Mouse (Mus musculus): ENCODE results near the gene Brap. TPM values are rescaled to one million over a fixed set of nuclear protein-coding genes. Genes with fewer than 3 reads are reported as not detected.
"Not testable (repeated sequence)": the region's sequence is repeated elsewhere in the genome, so short reads cannot be mapped to it uniquely, and the experiment has no call there.

The Brap gene
- total RNA-seq (2021), result 10 to 100 TPM; 45.3 to 47.4 TPM

DNA sequence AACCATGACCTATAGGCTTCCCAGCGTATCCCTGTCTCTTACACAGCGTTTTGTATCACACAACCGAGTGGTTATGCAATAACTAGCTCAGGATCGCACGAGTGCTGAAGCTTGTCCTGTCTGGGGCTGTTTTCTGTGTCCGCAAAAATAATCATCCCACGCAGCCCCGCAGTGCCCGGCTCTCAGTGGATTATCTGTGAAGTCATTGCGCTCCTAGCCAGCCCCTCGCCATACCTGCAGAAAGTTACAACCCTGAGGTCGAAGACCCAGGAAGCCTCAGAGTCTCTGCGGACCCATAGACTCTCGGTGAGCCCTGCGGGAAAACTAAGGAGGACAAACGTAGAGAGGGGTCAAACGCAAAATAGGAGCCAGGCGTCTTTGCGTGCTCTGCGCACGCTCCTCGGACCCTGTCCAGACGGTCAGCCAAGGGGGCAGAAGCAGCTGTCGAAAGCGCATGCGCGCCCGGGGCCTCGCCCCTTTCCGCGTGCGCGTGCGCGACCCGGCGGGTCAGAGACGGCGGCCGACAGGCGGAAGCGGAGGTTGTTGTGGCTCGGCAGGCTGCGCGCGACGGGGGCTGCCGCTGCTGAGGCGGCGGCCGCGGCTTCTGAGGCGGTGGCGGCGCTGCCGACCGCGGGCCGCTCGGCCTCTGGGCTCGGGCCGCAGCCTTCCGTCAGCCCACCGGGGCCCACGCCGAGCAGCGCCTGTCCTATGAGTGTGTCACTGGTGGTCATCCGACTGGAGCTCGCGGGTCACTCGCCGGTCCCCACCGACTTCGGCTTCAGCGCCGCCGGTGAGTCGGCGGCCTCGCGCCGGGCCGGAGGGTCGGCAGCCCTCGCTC lies at the start of gene Brap, which contains the start of gene Acad10:
Brap (plus strand) TSS at position 505 of the 838 bp plus-strand sequence.
Acad10 (minus strand) TSS at position 456 of the 838 bp plus-strand sequence.
- intact Hi-C loops (cut with DNase I), result no loop called here
- peak; percentile 97 for DNase-seq

DNA sequence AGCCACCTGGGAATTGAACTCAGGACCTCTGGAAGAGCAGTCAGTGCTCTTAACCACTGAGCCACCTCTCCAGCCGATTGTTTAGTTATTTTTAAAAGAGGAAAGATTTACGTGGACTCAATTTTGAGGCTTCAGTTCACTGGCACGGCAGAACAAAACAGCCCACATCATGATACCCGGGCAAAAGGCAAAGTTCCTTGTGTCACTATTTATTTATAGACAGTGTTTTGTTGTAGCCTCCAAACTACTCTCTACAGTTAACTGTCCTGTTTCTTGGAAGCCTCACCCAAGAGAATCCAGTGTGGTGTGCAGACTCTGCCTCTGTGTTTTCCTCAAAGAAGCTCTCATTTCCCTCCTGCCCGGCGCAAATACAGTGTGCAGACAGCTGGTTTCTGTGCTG lies 48.3 kb upstream of the Brap start:
- no peak for DNase-seq
- intact Hi-C loops (cut with DNase I), result no loop called here

DNA sequence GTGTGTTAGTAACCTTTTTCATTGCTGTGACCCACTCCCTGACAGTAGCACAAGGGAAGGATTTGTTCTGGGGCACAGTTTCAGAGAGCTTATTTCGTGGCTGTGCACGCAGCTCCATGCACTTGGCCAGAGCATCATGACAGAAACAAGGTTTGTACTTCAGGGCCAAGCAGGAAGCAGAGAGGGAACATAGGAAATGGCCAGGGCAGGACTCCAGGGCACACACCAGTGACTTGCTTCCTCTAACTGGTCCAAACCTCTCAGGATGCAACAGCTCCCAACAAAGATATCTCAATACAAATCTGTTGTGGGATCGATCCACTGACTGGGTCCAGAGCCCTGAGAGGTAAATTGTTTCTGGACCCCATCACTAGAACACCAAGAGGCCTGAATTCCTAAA lies 45.4 kb upstream of the Brap start:
- DNase-seq; intact Hi-C loops (cut with DNase I): not testable (repeated sequence)

DNA sequence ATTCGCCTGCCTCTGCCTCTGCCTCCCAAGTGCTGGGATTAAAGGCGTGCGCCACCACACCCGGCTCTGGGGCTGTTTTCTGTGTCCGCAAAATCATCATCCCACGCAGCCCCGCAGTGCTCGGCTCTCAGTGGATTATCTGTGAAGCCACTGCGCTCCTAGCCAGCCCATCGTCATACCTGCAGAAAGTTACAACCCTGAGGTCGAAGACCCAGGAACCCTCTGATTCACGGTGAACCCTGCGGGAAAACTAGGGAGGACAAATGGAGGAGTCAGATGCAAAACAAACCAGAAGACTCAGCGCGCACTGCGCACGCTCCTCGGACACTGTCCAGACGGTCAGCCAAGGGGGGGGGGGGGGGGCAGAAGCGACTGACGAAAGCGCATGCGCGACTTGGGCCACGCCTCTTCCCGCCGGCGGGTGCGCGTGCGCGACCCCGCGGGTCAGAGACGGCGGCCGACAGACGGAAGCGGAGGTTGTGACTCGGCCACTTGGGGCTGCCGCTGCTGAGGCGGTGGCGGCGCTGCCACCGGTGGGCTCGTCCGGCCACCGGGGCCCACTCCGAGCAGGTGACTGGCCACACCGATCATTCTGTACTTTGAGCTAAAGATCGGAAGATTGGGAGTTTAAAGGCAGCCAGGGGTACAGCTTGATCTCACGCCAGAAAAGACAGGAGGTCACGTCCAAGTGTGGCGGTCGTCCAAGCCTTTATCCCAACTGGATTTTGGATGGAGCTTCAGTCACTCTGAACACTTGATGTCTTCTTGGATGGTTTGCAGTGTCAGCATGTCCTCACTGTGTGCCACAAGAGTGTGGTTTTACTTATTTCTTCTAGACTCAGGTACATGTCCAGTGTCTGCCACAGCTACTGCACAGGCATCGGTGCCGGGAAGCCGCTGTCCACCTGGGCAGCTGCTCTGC lies 41.5 kb upstream of the Brap start, which contains the start of gene Acad12:
Acad12 (minus strand) TSS at position 347 of the 922 bp plus-strand sequence.
- DNase-seq, result peak; percentile 89
- intact Hi-C loops (cut with DNase I), result no loop called here

DNA sequence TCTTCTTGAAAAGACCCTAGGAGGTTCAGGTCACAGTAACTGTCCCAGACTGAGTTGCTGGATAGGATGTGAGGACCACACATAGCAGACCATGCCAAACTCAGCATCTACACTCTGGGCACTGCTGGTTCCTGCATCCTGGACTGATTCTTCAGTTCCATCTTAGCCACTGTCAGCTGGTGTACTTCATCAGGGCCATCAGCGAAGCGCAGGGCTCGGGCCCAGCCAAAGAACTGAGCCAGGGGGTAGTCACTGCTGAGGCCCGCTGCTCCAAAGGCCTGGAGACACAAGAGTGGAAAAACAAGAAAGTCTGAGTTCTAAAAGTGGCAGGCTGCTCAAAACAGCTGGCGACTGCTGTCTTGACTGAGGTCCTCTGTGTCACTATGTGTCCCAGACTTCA lies 39.3 kb upstream of the Brap start:
- no peak for DNase-seq
- intact Hi-C loops (cut with DNase I), result loop anchor here (2.0 kb wide), 1 partner anchor 56 kb away; no protein-coding TSS in a partner anchor

DNA sequence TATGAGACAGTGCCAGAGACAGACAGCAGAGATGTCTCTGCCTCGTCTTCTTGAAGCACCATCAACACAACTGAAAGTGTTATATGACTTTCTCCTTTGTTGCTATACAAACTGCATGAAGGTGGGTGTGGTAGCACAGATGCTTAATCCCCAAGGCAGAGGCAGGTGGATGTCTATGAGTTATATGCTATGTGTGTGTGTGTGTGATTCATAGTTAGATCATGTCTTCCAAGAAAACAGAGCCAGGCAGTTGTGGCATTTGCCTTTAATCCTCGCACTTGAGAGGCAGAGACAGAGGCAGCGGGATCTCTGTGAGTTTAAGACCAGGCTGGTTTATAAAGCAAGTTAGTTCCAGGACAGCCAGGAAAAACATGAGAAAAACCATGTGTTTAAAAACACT lies 37.1 kb upstream of the Brap start:
- intact Hi-C loops (cut with DNase I), result no loop called here
- DNase-seq, result no peak

DNA sequence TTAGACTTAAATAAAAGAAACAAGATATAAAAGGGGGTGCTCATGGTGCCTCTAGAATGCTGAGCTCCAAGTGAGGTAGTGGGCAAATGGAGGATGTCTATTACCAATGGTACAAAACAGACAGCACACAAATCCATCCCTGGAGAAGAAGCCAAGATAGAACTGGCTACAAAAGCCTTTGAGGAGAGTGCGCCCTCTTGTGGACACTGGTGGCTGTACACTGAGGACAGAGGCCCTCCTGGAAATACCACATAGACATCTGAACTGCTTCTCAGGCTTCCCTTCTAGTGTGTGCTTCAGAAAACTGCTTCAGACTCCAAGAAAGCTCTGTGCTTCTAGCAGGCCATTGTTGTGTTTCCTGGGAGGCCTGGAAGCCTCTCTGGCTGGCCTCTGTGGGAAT lies 32.5 kb upstream of the Brap start:
- intact Hi-C loops (cut with DNase I), result no loop called here
- DNase-seq, result peak; percentile 81

DNA sequence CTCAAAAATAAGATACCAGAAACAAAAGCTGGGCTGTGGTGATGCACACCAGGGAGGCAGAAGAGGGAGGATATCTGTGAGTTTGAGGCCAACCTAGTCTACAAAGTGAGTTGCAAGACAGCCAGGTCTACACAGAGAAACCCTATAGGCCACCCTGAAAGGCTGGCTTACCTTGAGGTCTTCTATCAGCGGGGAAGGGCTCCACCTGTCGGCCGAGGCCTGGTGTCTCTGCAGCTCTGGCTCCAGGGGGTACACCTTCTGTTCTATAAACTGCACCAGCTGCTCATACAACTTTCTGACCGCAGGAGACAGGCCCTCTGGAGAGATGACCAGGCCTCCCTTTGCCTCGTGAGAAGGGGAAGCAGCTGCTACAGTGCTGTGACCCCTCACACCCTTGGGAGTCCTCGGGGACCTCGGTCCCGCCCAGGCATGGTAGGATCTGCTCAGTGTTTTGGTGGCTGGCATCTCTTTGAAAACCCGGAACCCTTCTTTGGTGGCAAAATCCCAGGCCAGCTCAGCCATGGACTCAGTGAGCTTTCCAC lies 29.2 kb upstream of the Brap start:
- intact Hi-C loops (cut with DNase I), result not testable (repeated sequence)
- peak; percentile 15 for DNase-seq

DNA sequence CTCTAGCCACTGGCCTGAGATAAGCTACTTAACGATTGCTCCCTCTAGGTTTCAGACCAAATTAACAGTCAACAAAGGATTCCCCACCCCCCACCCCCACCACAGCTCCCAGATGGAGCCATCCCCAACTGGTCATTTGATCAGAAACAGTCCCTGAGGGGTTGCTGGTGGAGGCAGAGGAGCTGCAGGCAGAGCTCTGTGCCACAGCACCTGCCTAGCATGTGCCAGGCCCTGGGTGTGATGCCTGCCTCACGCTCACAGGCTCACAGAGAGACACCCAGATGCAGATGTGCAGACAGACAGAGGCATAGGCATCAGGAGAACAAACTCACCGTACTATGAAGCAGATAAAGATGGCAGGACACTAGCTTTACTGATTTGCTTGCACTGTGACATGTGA lies 27.6 kb upstream of the Brap start:
- intact Hi-C loops (cut with DNase I), result no loop called here
- DNase-seq, result no peak

DNA sequence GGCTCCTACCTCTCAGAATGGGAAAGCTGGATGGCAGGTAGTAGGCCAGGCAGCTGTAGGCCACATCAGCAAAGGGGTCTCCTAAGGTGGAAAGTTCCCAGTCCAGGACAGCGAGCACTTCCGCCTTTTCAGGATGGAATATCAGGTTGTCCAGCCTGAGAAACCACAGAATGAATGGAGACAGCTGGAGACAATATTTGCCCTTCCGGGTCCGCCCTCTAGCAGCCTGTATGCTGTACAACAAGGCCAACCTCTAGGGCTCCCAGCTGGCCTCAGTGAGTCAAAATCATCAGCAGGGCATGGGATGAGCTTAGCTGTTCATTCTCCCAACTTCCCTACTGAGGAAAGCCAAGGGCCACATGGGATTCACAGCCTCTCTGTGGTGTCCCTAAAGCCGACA lies 25.7 kb upstream of the Brap start:
- intact Hi-C loops (cut with DNase I), result no loop called here

DNA sequence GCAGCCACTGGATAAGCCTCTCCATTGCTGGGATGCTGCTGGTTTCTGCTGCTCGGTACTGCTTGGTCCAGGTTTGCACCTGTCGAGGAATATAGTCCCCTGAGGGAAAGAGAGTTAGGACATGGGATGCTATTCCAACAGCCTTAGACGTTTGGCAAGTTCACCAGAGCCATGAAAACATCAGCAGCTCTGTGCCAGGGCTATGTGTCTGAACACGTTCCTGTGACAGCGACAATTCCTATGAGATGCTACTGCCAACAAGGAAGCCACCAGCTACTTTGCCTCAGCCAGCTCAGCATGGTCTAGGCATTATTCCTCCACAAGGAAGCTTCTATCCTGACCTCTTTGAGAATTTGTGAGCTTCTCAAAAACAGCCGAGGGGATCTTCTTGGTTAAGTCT lies 23.1 kb upstream of the Brap start:
- DNase-seq, result no peak
- intact Hi-C loops (cut with DNase I), result no loop called here

More for the DNA sequence above, 25.7 kb upstream of the Brap start:
- DNase-seq, result no peak

DNA sequence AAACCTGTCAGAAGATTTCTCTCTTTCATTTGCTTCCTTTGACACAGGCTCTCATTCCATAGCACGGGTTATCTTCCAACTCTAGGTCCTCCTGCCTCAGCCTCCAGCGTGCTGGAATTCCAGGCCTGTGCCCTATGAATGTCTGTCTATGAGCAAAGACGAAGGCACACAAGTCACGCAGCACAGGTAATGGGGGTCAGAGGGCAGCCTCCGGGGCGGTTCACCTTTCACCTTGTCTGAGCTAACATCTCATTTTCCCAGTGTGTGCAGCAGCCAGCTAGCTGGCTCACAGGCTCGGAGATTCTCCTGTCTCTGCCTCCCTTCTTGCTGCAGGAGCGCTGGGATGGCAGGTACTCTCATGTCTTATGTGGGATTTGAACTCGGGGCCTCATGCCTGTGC lies 20.8 kb upstream of the Brap start:
- intact Hi-C loops (cut with DNase I), result no loop called here
- DNase-seq, result no peak

DNA sequence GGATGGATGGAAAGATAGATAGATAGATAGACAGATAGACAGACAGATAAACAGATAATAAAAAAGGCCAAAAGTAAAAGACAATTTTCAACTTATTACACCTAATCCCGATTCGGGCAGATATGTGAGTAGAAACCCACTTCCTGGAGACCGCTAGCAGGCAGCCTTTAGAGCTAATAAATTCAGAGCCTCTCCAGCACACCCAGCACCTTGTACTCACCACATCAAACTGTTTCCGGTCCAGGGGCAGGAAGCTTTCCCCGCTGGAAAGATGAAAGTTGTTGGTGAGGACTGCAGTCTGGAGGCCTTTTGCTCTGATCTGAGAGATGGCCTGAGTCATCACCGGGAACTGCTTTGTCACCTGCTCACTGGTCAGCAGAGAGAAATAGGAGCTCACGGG lies 11.2 kb upstream of the Brap start:
- no peak for DNase-seq
- intact Hi-C loops (cut with DNase I), result no loop called here

DNA sequence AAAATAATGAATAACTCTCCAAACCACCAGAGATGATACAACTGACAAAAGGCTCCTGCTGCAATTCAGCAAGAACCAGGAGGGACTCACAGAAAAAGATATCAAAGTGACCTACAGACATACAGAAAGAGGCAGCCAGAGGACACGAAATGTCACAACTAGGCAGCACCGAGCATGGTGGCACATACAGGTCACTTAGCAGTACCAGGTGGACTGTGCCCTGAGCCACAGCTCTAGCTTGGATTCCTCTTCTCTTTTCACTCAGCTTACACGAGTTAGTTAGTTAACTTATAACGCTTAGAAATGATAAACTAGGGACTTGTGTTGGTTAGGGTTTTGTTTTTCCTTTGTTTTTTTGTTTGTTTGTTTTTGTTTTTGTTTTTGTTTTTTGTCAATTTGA lies 5.8 kb upstream of the Brap start:
- no peak for DNase-seq
- intact Hi-C loops (cut with DNase I), result no loop called here

DNA sequence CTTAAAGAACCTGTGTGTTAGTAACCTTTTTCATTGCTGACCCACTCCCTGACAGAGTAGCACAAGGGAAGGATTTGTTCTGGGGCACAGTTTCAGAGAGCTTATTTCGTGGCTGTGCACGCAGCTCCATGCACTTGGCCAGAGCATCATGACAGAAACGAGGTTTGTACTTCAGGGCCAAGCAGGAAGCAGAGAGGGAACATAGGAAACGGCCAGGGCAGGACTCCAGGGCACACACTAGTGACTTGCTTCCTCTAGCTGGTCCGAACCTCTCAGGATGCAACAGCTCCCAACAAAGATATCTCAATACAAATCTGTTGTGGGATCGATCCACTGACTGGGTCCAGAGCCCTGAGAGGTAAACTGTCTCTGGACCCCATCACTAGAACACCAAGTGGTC lies 3.5 kb upstream of the Brap start:
- DNase-seq; intact Hi-C loops (cut with DNase I): not testable (repeated sequence)

DNA sequence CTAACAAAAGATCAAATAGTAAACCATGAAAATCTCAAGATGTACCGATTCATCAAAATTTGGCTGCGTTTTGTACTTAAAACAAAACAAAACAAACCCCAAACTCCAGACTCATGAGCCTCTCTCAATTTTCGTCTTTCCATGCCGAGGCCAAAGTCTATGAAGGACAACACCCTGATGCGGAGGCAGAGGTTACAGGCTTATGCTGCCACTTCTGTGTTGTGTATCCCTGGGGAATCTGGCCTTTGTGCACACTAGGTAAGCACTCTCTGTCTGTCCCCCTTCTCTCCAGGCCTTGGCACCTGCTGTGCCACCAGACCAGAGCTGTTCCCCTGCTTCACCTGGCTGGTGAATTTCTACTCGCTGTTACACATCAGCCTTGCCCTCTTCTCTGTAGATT lies 2.7 kb upstream of the Brap start:
- DNase-seq; intact Hi-C loops (cut with DNase I): not testable (repeated sequence)

DNA sequence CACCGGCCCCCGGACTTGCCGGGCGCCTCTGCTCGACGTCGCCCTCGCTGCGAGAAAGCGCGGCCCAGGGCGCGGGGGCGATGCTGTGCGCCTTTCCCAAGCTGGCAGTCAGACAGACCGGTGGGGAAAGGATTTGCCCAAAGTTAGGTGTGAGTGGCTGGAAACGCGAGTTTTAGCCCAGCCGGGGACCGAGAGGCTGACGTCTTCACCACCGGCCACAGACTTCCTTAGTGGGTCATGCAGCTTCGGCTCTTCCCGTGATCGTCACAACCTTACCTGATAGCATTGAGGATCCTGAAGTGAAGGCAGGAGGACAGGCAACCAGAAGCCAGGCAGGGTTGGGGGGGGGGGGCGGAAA lies 513 bp downstream of the Brap start:
- intact Hi-C loops (cut with DNase I), result no loop called here

DNA sequence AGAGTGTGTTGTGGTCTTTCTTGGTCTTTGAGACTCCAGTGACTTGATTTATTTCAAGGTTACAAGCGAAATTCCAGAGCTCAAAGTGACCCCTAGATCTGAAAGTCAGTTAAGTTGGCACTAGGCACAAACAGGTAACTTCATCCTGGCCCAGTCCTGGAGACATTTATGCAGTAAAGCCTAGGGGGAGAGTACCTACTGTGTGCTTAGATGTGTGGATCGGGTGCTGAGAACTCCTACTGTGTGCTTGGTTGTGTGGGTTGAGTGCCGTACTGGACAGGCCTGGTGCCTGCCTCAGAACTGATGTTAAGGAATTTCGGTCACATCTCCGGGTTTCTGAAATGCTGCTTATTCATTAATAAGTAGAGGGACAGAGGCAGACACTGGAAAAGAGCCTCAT lies 1.1 kb downstream of the Brap start:
- DNase-seq, result no peak
- intact Hi-C loops (cut with DNase I), result no loop called here

More for the DNA sequence above, 513 bp downstream of the Brap start:
- DNase-seq, result no peak

DNA sequence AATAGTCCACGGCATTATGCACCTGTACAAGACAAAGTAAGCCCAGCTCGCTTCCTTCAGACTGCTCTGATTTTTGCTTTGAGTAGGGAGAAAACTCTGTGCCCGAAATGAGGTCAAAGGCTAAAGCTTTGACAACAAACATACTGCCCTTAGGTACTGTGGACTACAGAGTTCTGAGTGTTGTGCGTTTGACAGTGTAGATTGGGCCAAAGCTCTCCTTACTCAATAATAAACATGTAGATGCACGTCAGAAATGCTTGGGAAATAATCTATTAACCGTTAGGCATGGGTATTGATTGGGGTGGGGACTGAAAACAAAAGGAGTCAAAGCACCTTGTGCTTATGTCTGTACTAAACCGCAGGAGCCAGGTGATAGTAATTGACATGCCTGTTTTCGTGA lies 3.1 kb downstream of the Brap start:
- intact Hi-C loops (cut with DNase I), result no loop called here

DNA sequence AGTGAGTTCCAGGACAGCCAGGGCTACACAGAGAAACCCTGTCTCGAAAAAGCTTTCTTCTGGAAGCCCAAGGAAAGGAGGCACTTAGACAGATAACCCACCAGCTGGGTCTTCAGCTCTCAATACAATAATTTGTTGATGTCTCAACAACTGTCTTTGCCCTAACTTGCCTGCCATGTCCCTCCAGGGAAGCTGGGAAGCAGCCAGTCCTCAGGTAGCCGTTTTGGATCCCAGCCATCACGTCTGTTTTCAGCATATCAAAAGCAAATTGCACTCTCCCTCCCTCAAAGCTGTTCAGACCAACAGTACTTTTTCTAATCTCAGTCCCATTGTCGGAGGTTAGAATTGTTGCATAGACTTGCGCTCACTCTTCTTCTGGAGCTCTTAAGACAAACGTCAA lies 3.7 kb downstream of the Brap start:
- DNase-seq, result peak; percentile 8

More for the DNA sequence above, 3.1 kb downstream of the Brap start:
- no peak for DNase-seq

DNA sequence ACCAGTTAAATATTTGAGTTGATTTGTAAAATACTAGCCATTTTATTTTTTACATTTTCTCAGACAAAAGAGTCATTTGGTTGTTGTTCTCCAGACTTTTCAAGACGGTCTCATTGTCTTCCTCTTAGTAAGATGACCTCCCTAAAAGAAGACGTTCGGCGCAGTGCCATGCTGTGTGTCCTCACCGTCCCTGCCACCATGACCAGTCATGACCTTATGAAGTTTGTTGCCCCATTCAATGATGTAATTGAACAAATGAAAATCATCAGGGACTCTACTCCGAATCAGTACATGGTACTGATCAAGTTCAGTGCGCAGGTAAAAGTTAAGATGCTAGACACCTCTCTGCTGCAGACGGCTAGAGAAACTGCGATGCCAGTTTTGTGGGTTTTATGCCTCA lies 4.6 kb downstream of the Brap start:
- DNase-seq, result no peak
- intact Hi-C loops (cut with DNase I), result no loop called here

More for the DNA sequence above, 3.7 kb downstream of the Brap start:
- intact Hi-C loops (cut with DNase I), result no loop called here
